Mouse (Mus musculus): Measurements from ENCODE around the gene Oxgr1. TPM values are rescaled to one million over a fixed set of nuclear protein-coding genes. Genes with fewer than 3 reads are reported as not detected.

Gene Oxgr1
- not detected in 2 replicates for polyA plus RNA-seq (2012; rRNA removed)

GRCm38 (mm10) chr14:120042187-120042820, at the start of gene Oxgr1:
Gene Oxgr1, minus strand, starts transcription at chr14:120042435.
- WGBS = 89% methylated on average over 17 of the region's 17 CpGs
- TF ChIP-seq POLR2A (IDR thresholded peaks at IDR 0.05; ENCODE audit: borderline replicate concordance, extremely low read depth, low read depth, low read length) = no peak
- TF ChIP-seq CTCF (IDR thresholded peaks at IDR 0.05; ENCODE audit: insufficient read depth, low read length) = no peak
- no peak for DNase-seq

GRCm38 (mm10) chr14:120090401-120090800, 48.2 kb upstream of the Oxgr1 start:
- TF ChIP-seq CTCF (IDR thresholded peaks at IDR 0.05; ENCODE audit: insufficient read depth, low read length) (no peak), POLR2A (IDR thresholded peaks at IDR 0.05; ENCODE audit: borderline replicate concordance, extremely low read depth, low read depth, low read length) (no peak)
- Histone ChIP-seq H3K4me1 (ENCODE audit: control insufficient read depth, insufficient read depth, low read length) (no peaks in the 10 kb centered on the region), H3K4me3 (replicated peaks; ENCODE audit: extremely low read depth, low read depth, low read length) (no peak overlapping the region)
- 28% methylated on average over 1 of the region's 1 CpGs for WGBS
- no peak for DNase-seq

More at GRCm38 (mm10) chr14:120042187-120042820, at the start of gene Oxgr1:
- Histone ChIP-seq H3K4me1 (ENCODE audit: control insufficient read depth, insufficient read depth, low read length) (no peaks in the 10 kb centered on the region), H3K4me3 (replicated peaks; ENCODE audit: extremely low read depth, low read depth, low read length) (no peak within 1 kb of the TSS)

- Histone ChIP-seq H3K4me1 (ENCODE audit: control insufficient read depth, insufficient read depth, low read length) (no peaks in the 10 kb centered on the region), H3K4me3 (replicated peaks; ENCODE audit: extremely low read depth, low read depth, low read length) (no peak overlapping the region)
- 64% methylated on average over 14 of the region's 14 CpGs for WGBS
- TF ChIP-seq CTCF (IDR thresholded peaks at IDR 0.05; ENCODE audit: insufficient read depth, low read length) = no peak
- no peak for TF ChIP-seq POLR2A (IDR thresholded peaks at IDR 0.05; ENCODE audit: borderline replicate concordance, extremely low read depth, low read depth, low read length)
- DNase-seq = no peak
Measured at GRCm38 (mm10) chr14:120089649-120090360, 47.6 kb upstream of the Oxgr1 start.

GRCm38 (mm10) chr14:120089006-120089648, 46.9 kb upstream of the Oxgr1 start:
- Histone ChIP-seq H3K4me1 (ENCODE audit: control insufficient read depth, insufficient read depth, low read length) (no peaks in the 10 kb centered on the region), H3K4me3 (replicated peaks; ENCODE audit: extremely low read depth, low read depth, low read length) (no peak overlapping the region)
- 83% methylated on average over 7 of the region's 7 CpGs for WGBS
- TF ChIP-seq CTCF (IDR thresholded peaks at IDR 0.05; ENCODE audit: insufficient read depth, low read length) (no peak), POLR2A (IDR thresholded peaks at IDR 0.05; ENCODE audit: borderline replicate concordance, extremely low read depth, low read depth, low read length) (no peak)
- no peak for DNase-seq

GRCm38 (mm10) chr14:120084084-120084667, 41.9 kb upstream of the Oxgr1 start:
- DNase-seq = no peak
- TF ChIP-seq CTCF (IDR thresholded peaks at IDR 0.05; ENCODE audit: insufficient read depth, low read length) = no peak
- TF ChIP-seq POLR2A (IDR thresholded peaks at IDR 0.05; ENCODE audit: borderline replicate concordance, extremely low read depth, low read depth, low read length) = no peak
- Histone ChIP-seq H3K4me1 (ENCODE audit: control insufficient read depth, insufficient read depth, low read length) (no peaks in the 10 kb centered on the region), H3K4me3 (replicated peaks; ENCODE audit: extremely low read depth, low read depth, low read length) (no peak overlapping the region)
- 79% methylated on average over 9 of the region's 9 CpGs for WGBS

- H3K4me3 ChIP-seq (replicated peaks; ENCODE audit: extremely low read depth, low read depth, low read length) = no peak overlapping the region
- no peak for DNase-seq
- peak; percentile 8; the same call in 1 of the 2 replicates for TF ChIP-seq CTCF (IDR thresholded peaks at IDR 0.05; ENCODE audit: insufficient read depth, low read length)
- no peak for TF ChIP-seq POLR2A (IDR thresholded peaks at IDR 0.05; ENCODE audit: borderline replicate concordance, extremely low read depth, low read depth, low read length)
- WGBS = 43% methylated on average over 2 of the region's 2 CpGs
- H3K4me1 ChIP-seq (ENCODE audit: control insufficient read depth, insufficient read depth, low read length) = no peaks in the 10 kb centered on the region
Measured at GRCm38 (mm10) chr14:120076192-120076591, 34.0 kb upstream of the Oxgr1 start.

GRCm38 (mm10) chr14:120075746-120076145, 33.5 kb upstream of the Oxgr1 start:
- 60% methylated on average over 5 of the region's 5 CpGs for WGBS
- TF ChIP-seq POLR2A (IDR thresholded peaks at IDR 0.05; ENCODE audit: borderline replicate concordance, extremely low read depth, low read depth, low read length) (no peak), CTCF (IDR thresholded peaks at IDR 0.05; ENCODE audit: insufficient read depth, low read length) (no peak)

GRCm38 (mm10) chr14:120074231-120074630, 32.0 kb upstream of the Oxgr1 start:
- no peak overlapping the region for H3K4me3 ChIP-seq (replicated peaks; ENCODE audit: extremely low read depth, low read depth, low read length)
- no peaks in the 10 kb centered on the region for H3K4me1 ChIP-seq (ENCODE audit: control insufficient read depth, insufficient read depth, low read length)
- no peak for DNase-seq
- TF ChIP-seq CTCF (IDR thresholded peaks at IDR 0.05; ENCODE audit: insufficient read depth, low read length) (no peak), POLR2A (IDR thresholded peaks at IDR 0.05; ENCODE audit: borderline replicate concordance, extremely low read depth, low read depth, low read length) (no peak)

More at GRCm38 (mm10) chr14:120075746-120076145, 33.5 kb upstream of the Oxgr1 start:
- Histone ChIP-seq H3K4me1 (ENCODE audit: control insufficient read depth, insufficient read depth, low read length) (no peaks in the 10 kb centered on the region), H3K4me3 (replicated peaks; ENCODE audit: extremely low read depth, low read depth, low read length) (no peak overlapping the region)
- DNase-seq = no peak

GRCm38 (mm10) chr14:120061096-120061495, 18.9 kb upstream of the Oxgr1 start:
- 59% methylated on average over 9 of the region's 9 CpGs for WGBS
- Histone ChIP-seq H3K4me3 (replicated peaks; ENCODE audit: extremely low read depth, low read depth, low read length) (no peak overlapping the region), H3K4me1 (ENCODE audit: control insufficient read depth, insufficient read depth, low read length) (no peaks in the 10 kb centered on the region)
- no peak for TF ChIP-seq POLR2A (IDR thresholded peaks at IDR 0.05; ENCODE audit: borderline replicate concordance, extremely low read depth, low read depth, low read length)
- peak; percentile 67 for TF ChIP-seq CTCF (IDR thresholded peaks at IDR 0.05; ENCODE audit: insufficient read depth, low read length)
- peak; percentile 33 for DNase-seq

Data from lung, adult 2 months (tissue).